Mouse (Mus musculus) liver, adult 2 months (tissue): Measurements from ENCODE around the gene Ofd1.

Experiments
- CTCF ChIP-seq: fragments of 200-500 bp; IDR thresholded peaks from 2 replicates; pipeline ENCODE4 v1.5.1; 2011; ENCODE audit warnings: low read depth, low read length, control low read depth
- POLR2A ChIP-seq: fragments of 200-500 bp; IDR thresholded peaks from 2 replicates; pipeline ENCODE4 v1.6.1; 2011; ENCODE audit warnings: low read length, control low read depth; ENCODE audit not compliant: insufficient read depth; ENCODE audit errors: extremely low read depth

GRCm38 (mm10) chrX:166434812-166435211 lies 5.7 kb downstream of the Ofd1 start:
- TF ChIP-seq POLR2A = no peak
- no peak for TF ChIP-seq CTCF
